Mouse (Mus musculus) G1E (cell line): ENCODE measurements at regions not wholly inside any gene's neighbourhood (a gene's known extent, or its start where the extent isn't known, plus 50 kb on each side); places are given as distances from the start of the nearest gene placed in this dataset.

ENCODE experiments used
- ATAC-seq: 2 replicates; pipeline ENCODE4 v1.8.0; 2016; ENCODE audit warnings: mild to moderate bottlenecking; ENCODE audit not compliant: insufficient number of reproducible peaks, poor library complexity, low FRiP score, severe bottlenecking; ENCODE audit errors: extremely low read depth
- DNase-seq: peaks from one replicate; pipeline ENCODE4 v3.0.0; 2012; ENCODE audit warnings: low spot score
- H3K27me3 ChIP-seq: 2 replicates; pipeline ENCODE4 v1.6.1; 2012; ENCODE audit warnings: mild to moderate bottlenecking, low read length, inconsistent platforms; ENCODE audit not compliant: insufficient read depth
- H3K36me3 ChIP-seq: replicated peaks from 2 replicates; pipeline ENCODE3; 2012; ENCODE audit warnings: mild to moderate bottlenecking, inconsistent platforms
- H3K4me1 ChIP-seq: 2 replicates; pipeline ENCODE4 v1.6.1; 2012; ENCODE audit warnings: low read depth, low read length, inconsistent platforms, mixed read lengths; ENCODE audit not compliant: insufficient read depth
- H3K4me3 ChIP-seq: 2 replicates; pipeline ENCODE4 v1.5.1; 2012; ENCODE audit warnings: low read depth, mild to moderate bottlenecking, inconsistent platforms, low read length, moderate library complexity, mixed read lengths
- H3K9me3 ChIP-seq: replicated peaks from 2 replicates; pipeline ENCODE4 v1.6.1; 2012; ENCODE audit warnings: inconsistent platforms
- CTCF ChIP-seq: IDR thresholded peaks from 2 replicates; pipeline ENCODE4 v1.5.1; 2012; ENCODE audit warnings: low read depth, low read length, inconsistent platforms, mixed read lengths
- GATA1 ChIP-seq: IDR thresholded peaks from 2 replicates; pipeline ENCODE4 v1.6.1; 2012; ENCODE audit warnings: borderline replicate concordance, low read length, inconsistent platforms, mixed read lengths
- GATA2 ChIP-seq: IDR thresholded peaks from 2 replicates; pipeline ENCODE4 v1.6.1; 2012; ENCODE audit warnings: low read depth, low read length, inconsistent platforms, borderline replicate concordance
- POLR2AphosphoS5 ChIP-seq: IDR thresholded peaks from 2 replicates; pipeline ENCODE4 v1.6.1; 2012; ENCODE audit warnings: low read depth, low read length, inconsistent platforms; ENCODE audit not compliant: insufficient replicate concordance
- TAL1 ChIP-seq: conservative IDR thresholded peaks from 2 replicates; pipeline ENCODE4 v1.6.1; 2012; ENCODE audit warnings: low read depth, low read length, inconsistent platforms, mixed read lengths

DNA sequence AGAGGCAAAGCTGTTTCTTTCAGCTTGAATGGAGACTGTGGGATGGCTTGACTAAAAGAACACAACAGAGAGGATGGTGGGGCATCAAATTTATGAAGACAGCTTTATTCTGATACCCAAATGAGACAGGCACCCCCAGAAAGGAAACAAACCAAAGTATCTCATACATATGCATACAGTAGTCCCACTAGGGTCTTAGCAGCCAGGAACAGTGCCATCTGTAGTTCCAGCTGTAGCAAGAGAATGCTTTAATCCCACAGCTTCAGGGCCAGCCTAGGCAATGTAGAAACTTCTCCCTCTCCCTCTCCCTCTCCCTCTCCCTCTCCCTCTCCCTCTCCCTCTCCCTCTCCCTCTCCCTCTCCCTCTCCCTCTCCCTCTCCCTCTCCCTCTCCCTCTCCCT lies 56.2 kb upstream of the Sstr4 start:
- Histone ChIP-seq H3K4me3 (no peak overlapping the region), H3K9me3 (peaks cover 22% of the 10 kb centered on the region), H3K4me1 (no peaks in the 10 kb centered on the region), H3K36me3 (no peaks in the 10 kb centered on the region), H3K27me3 (no peaks in the 10 kb centered on the region)
- no peak for TF ChIP-seq GATA2
- no peak for TF ChIP-seq TAL1
- no peak for TF ChIP-seq POLR2AphosphoS5
- TF ChIP-seq CTCF = no peak
- TF ChIP-seq GATA1 = no peak
- DNase-seq = no peak
- ATAC-seq = no peak

DNA sequence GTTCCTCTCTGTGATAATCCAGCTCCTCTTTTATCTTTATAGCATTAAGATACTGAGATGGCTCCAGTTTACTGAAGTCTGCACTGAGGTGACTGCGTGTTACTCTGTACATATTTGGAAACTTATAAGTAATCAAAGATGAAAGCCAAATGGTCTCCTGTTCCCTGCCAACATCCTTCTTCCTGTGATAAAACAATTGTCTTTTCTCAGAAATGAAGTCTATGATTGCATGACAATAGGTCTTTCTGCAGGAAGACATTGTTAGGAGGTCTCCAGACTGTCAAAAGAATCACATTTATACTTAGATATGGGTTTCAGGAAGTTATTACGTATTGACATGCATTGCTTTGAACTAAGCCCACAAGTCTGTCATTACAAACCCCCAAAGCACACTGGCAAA lies 51.0 kb upstream of the Sstr4 start:
- no peak for ATAC-seq
- Histone ChIP-seq H3K4me3 (no peak overlapping the region), H3K27me3 (no peaks in the 10 kb centered on the region), H3K36me3 (no peaks in the 10 kb centered on the region), H3K9me3 (peaks cover 31% of the 10 kb centered on the region), H3K4me1 (no peaks in the 10 kb centered on the region)
- no peak for TF ChIP-seq GATA1
- no peak for TF ChIP-seq POLR2AphosphoS5
- TF ChIP-seq TAL1 = no peak
- TF ChIP-seq GATA2 = no peak
- no peak for TF ChIP-seq CTCF
- DNase-seq = no peak
